Mouse (Mus musculus) stomach, embryonic 16.5 days (tissue): ENCODE results near the gene Nadsyn1. TPM values are rescaled to one million over a fixed set of nuclear protein-coding genes. Genes with fewer than 3 reads are reported as not detected.

Experiments used
- ATAC-seq: fragments of 200-750 bp; cut with Nextera tagmentation; 2 replicates; pipeline ENCODE4 v1.8.0; 2017; ENCODE audit warnings: moderate number of reproducible peaks, moderate TSS enrichment; ENCODE audit not compliant: insufficient read depth, low FRiP score
- H3K27ac ChIP-seq: fragments of 300-500 bp; sonication (generic); 2 replicates; pipeline ENCODE4 v1.5.1; 2014; ENCODE audit warnings: low read length
- H3K27me3 ChIP-seq: fragments of 300-500 bp; sonication (generic); 2 replicates; pipeline ENCODE4 v1.6.1; 2014; ENCODE audit warnings: low read length, control low read depth, mixed read lengths; ENCODE audit not compliant: control insufficient read depth, insufficient read depth
- H3K36me3 ChIP-seq: fragments of 300-500 bp; sonication (generic); 2 replicates; pipeline ENCODE4 v1.6.1; 2014; ENCODE audit warnings: low read length; ENCODE audit not compliant: control insufficient read depth, insufficient read depth
- H3K4me1 ChIP-seq: fragments of 300-500 bp; sonication (generic); 2 replicates; pipeline ENCODE4 v1.6.1; 2014; ENCODE audit warnings: low read length, control low read depth, mixed read lengths; ENCODE audit not compliant: control insufficient read depth, insufficient read depth
- H3K4me2 ChIP-seq: fragments of 300-500 bp; sonication (generic); 2 replicates; pipeline ENCODE4 v1.6.1; 2014; ENCODE audit warnings: low read depth, low read length, mixed read lengths
- H3K4me3 ChIP-seq: fragments of 300-500 bp; sonication (generic); replicated peaks from 2 replicates; pipeline ENCODE4 v1.5.1; 2014; ENCODE audit warnings: mild to moderate bottlenecking, low read length
- H3K9ac ChIP-seq: fragments of 300-500 bp; sonication (generic); 2 replicates; pipeline ENCODE4 v1.6.1; 2014; ENCODE audit warnings: low read length
- H3K9me3 ChIP-seq: fragments of 300-500 bp; sonication (generic); replicated peaks from 2 replicates; pipeline ENCODE4 v1.6.1; 2016; ENCODE audit warnings: low read length, control low read depth; ENCODE audit not compliant: control insufficient read depth
- WGBS: fragments of 180-500 bp; shearing (Covaris S2); extraction: QIAGEN DNeasy Blood & Tissue Kit; methylation state at CpG from one replicate; pipeline ENCODE4 v1.1.7; 2014; 5-methylcytosine and 5-hydroxymethylcytosine counted together
- polyA plus RNA-seq: library from polyadenylated mRNA; unstranded; fragments of >200 nt; fragmentation: Nextera tagmentation; extraction: Ambion mirVana; gene quantifications from 2 replicates; pipeline ENCODE4 v1.2.1, GENCODE M21; 2015

The Nadsyn1 gene
- polyA plus RNA-seq, 1 experiment from 2014 or later: 11.1 TPM

DNA sequence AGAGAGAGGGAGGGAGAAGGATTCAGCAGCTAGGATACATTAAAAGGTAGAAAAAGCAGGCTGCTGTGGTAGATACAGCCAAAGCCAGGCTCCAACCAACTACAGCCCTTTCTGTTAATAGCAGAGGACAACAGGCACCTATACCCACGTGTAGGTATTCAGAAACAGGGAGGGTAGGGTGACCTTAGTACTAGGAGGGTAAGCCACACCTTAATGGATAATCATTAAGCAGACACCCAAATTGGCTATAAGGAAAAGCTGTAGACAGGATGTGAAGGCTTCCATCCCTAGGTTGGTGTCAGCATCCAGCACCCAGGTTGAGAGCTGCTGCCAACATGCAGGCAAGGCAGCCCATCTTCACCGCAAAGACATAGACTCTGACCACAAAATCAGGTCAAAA is 1.4 kb downstream of the Nadsyn1 start:
- 62% methylated on average over 2 of the region's 2 CpGs for WGBS
- no peaks in the 10 kb centered on the region for H3K27me3 ChIP-seq
- H3K9ac ChIP-seq: no peak overlapping the region
- H3K4me1 ChIP-seq: peaks cover 12% of the 10 kb centered on the region
- H3K36me3 ChIP-seq: no peaks in the 10 kb centered on the region
- H3K4me2 ChIP-seq: no peak overlapping the region
- no peak for ATAC-seq
- H3K27ac ChIP-seq: no peak overlapping the region
- H3K4me3 ChIP-seq: no peak overlapping the region
- no peaks in the 10 kb centered on the region for H3K9me3 ChIP-seq

DNA sequence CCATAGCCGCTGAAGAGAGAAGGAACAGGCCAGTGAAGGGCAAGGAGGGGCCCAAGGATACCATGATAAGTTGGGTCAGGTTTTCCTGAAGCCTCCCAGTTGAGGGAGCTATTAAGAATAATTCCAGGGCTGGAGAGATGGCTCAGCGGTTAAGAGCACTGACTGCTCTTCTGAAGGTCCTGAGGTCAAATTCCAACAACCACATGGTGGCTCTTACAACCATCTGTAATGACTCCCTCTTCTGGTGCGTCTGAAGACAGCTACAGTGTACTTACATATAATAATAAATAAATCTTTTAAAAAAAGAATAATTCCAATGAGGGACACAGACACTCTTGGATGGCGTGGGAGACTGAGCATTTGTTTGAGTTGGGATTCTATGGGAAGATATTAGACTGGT is 3.4 kb downstream of the Nadsyn1 start:
- Histone ChIP-seq H3K27me3 (no peaks in the 10 kb centered on the region), H3K4me1 (peaks cover 12% of the 10 kb centered on the region), H3K4me2 (no peak overlapping the region), H3K27ac (no peak overlapping the region), H3K9ac (no peak overlapping the region), H3K9me3 (no peaks in the 10 kb centered on the region), H3K36me3 (no peaks in the 10 kb centered on the region; the same call in 1 of the 2 replicates), H3K4me3 (no peak overlapping the region)
- 65% methylated on average over 4 of the region's 4 CpGs for WGBS
- no peak for ATAC-seq

DNA sequence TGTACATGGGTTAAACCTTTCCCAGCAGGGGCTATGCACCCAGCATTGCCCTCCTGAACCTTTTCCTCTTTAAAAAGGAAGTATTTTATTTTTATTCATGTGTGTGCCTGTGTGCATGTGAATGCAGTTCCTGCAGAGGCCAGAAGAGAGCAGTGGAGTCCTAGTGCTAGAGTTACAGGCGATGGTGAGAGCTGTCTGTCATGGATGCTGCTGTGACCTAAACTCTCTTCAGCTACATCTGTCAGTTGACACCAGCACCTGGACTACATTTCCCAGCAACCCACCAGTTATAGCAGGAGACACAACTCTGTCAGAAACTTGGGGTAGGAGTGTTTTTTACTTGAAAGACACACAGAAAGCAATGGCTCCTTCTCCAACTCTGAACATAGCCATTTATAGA is 13.7 kb downstream of the Nadsyn1 start:
- no peaks in the 10 kb centered on the region for H3K9me3 ChIP-seq
- H3K4me1 ChIP-seq: peaks cover 5% of the 10 kb centered on the region; the same call in 1 of the 2 replicates
- H3K27ac ChIP-seq: no peak overlapping the region
- 50% methylated on average over 1 of the region's 1 CpGs for WGBS
- ATAC-seq: no peak
- no peak overlapping the region for H3K4me3 ChIP-seq
- H3K4me2 ChIP-seq: no peak overlapping the region
- peaks cover 25% of the 10 kb centered on the region for H3K36me3 ChIP-seq
- H3K9ac ChIP-seq: no peak overlapping the region
- no peaks in the 10 kb centered on the region for H3K27me3 ChIP-seq

DNA sequence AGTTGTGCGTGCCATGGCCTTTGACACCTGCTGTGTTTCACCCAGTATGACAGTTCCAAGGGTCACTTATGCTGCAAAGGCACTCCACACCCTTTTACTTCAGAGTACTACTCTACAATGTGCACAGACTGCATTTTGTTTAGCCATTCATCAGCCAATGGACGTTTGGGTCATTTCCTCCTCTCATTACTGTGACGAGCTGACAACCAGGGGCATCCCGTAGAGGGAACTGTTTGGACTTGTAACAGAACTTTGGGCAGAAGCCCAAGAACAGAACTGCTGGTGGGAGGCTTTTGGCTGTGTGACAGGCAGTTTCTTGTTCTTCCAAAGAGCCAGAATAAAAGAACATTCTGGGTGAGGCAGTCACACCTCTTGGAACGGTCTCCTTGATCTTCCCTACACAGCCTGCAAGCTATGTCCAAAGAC is 17.4 kb downstream of the Nadsyn1 start:
- peaks cover 5% of the 10 kb centered on the region; the same call in 1 of the 2 replicates for H3K4me1 ChIP-seq
- H3K36me3 ChIP-seq: peaks cover 5% of the 10 kb centered on the region; the same call in 1 of the 2 replicates
- no peak overlapping the region for H3K9ac ChIP-seq
- ATAC-seq: peak; percentile 45; the same call in 1 of the 2 replicates
- peak overlapping the region; percentile 64 for H3K27ac ChIP-seq
- no peak overlapping the region for H3K4me2 ChIP-seq
- no peak overlapping the region for H3K4me3 ChIP-seq
- 29% methylated on average over 5 of the region's 5 CpGs for WGBS
- no peaks in the 10 kb centered on the region for H3K27me3 ChIP-seq
- H3K9me3 ChIP-seq: no peaks in the 10 kb centered on the region

DNA sequence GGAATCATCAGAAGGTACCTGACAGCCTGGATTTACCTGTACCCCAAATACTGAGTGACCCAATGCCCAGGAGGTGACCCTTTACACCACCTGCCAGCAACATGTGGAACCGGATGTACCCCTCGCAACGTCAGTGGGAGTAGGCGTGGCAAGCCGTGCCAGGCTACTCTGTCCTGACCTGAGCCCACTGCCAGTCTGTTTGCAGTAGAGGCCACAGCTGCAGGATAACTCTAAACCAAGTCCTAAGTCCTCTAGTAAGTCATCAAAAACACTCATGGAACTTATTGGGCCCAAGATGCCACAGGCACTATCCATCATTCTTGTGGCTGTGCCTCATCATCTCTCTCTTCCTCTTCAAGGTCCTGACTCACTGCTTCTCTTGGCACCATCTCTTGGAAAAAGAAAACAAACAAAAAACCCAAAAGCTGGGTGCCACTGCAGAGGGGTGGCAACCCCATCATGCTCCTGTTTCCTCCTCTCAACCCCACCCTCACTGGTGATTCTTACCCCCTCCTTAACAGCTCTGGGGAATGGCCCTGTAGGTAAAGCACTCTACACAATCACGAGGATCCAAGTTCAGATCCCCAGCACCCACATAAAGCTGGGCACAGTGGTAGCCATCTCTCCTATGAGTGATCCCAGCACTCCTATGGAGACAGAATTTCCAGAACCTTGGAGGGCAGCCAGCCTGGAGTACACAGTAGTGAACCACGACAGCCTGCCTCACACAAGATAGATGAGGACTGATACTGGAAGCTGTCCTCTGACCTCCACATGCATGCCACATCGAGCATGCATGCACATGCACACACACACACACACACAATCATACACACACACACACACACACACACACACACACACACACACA is 21.2 kb downstream of the Nadsyn1 start:
- H3K36me3 ChIP-seq: peaks cover 11% of the 10 kb centered on the region; the same call in 1 of the 2 replicates
- H3K4me2 ChIP-seq: no peak overlapping the region
- H3K27me3 ChIP-seq: no peaks in the 10 kb centered on the region
- H3K4me3 ChIP-seq: no peak overlapping the region
- no peak overlapping the region for H3K9ac ChIP-seq
- H3K27ac ChIP-seq: peak overlapping the region; percentile 76
- no peak for ATAC-seq
- H3K4me1 ChIP-seq: peaks cover 5% of the 10 kb centered on the region; the same call in 1 of the 2 replicates
- WGBS: 75% methylated on average over 8 of the region's 8 CpGs
- no peaks in the 10 kb centered on the region for H3K9me3 ChIP-seq

DNA sequence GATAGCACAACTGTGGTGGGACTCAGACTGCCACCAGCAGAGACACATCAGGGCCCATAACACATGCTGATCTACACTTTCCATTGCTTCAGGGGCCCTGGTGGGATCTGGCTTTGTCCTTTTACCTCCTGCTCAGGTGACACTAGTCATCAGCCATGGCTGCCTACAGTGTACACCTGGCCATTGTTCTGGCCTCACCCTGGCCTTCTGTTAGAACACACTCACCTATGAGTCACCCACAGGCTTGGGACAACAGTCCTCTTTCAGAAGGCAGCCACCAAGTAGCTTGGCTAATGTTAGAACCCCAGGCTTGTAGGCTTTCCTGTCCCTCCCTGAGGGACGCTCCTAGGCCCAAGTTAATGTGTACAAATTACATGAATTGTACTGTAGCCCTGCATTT is 21.9 kb downstream of the Nadsyn1 start:
- no peaks in the 10 kb centered on the region for H3K27me3 ChIP-seq
- no peak overlapping the region for H3K4me3 ChIP-seq
- H3K36me3 ChIP-seq: peaks cover 18% of the 10 kb centered on the region; the same call in 1 of the 2 replicates
- 77% methylated on average over 1 of the region's 1 CpGs for WGBS
- peak; percentile 86 for ATAC-seq
- H3K9me3 ChIP-seq: no peaks in the 10 kb centered on the region
- H3K4me2 ChIP-seq: no peak overlapping the region
- H3K27ac ChIP-seq: peak overlapping the region; percentile 76
- H3K9ac ChIP-seq: no peak overlapping the region
- H3K4me1 ChIP-seq: peaks cover 5% of the 10 kb centered on the region; the same call in 1 of the 2 replicates

DNA sequence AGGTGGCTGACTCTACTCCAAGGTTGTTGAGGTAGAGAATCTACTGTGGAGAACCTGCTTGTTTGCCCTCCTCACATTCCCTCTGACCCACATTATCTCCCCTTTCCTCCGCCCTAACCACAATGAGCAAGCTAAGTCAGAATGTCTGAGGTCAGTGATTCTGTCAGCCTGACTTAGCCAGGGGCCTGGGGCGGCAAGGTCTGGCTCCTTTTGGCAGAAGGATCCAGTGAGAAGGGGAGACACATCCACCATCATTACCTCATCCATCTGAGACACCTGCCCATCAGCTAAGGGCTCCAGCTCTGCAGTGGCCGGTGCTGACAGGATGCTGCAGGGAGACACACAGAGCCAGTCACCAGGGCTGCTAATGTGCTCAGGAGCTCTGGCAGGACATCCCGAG is 23.9 kb downstream of the Nadsyn1 start:
- Histone ChIP-seq H3K27ac (no peak overlapping the region), H3K9me3 (no peaks in the 10 kb centered on the region), H3K27me3 (no peaks in the 10 kb centered on the region), H3K4me3 (no peak overlapping the region), H3K4me1 (no peaks in the 10 kb centered on the region), H3K9ac (no peak overlapping the region), H3K4me2 (no peak overlapping the region), H3K36me3 (peaks cover 18% of the 10 kb centered on the region; the same call in 1 of the 2 replicates)
- WGBS: 86% methylated on average over 4 of the region's 4 CpGs
- no peak for ATAC-seq

DNA sequence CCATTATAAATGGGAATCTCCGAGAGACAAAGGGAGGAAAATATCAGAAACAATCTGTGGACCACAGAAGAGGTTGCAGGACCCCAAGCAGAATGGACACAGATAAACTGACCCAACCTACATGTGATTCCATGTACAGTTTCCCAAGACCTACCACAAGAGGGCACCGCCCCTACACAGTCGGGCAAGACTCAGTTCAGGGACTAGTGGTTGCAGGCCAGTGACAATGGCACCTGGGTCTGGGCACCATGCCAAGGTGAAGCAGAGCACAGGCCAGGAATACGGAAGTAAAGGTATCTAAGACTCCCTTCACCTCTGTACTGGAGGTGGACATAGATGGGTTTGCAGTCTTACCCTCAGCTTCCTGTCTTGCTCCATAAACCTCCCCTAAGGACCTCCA is 29.5 kb downstream of the Nadsyn1 start:
- Histone ChIP-seq H3K9me3 (no peaks in the 10 kb centered on the region), H3K9ac (no peak overlapping the region), H3K27me3 (no peaks in the 10 kb centered on the region), H3K4me1 (no peaks in the 10 kb centered on the region), H3K36me3 (peaks cover 14% of the 10 kb centered on the region; the same call in 1 of the 2 replicates), H3K4me2 (no peak overlapping the region), H3K27ac (no peak overlapping the region), H3K4me3 (no peak overlapping the region)
- peak; percentile 87; the same call in 1 of the 2 replicates for ATAC-seq
- WGBS: 52% methylated on average over 4 of the region's 4 CpGs

DNA sequence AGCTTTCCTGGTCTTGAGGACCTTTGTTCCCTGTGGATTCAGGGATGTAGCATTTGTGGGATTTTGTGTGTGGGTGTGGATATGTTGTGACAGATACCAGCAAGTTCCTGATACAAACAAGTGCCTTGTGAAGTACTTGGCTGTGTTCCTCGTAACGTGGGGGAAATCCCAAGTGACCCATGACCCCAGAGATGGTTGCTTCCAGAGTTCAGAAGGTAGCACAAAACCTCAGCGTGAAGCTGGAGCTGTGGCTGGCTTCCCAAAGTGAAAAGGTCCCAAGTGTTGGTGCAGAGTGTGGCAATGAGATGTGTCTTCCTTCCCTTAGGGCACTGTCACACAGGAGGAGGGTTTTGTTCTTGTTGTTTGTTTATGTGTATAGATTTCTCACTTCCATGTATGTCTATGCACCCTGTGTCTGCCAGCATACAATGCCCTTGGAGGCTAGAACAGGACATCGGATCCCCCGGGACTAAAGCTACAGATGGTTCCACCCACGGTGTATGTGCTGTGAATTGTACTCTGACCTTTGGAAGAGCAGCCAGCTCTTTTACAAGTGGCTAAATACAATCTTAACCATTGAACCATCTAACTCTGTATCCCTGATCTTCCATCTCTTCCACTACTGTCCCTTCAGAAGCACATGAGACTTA is 30.2 kb downstream of the Nadsyn1 start:
- H3K9me3 ChIP-seq: no peaks in the 10 kb centered on the region
- H3K4me1 ChIP-seq: no peaks in the 10 kb centered on the region
- no peak for ATAC-seq
- no peak overlapping the region for H3K4me2 ChIP-seq
- WGBS: 73% methylated on average over 6 of the region's 6 CpGs
- H3K36me3 ChIP-seq: peaks cover 14% of the 10 kb centered on the region; the same call in 1 of the 2 replicates
- no peak overlapping the region for H3K4me3 ChIP-seq
- H3K9ac ChIP-seq: no peak overlapping the region
- no peak overlapping the region for H3K27ac ChIP-seq
- H3K27me3 ChIP-seq: no peaks in the 10 kb centered on the region
